Mouse (Mus musculus) neural tube, embryonic 13.5 days (tissue): Measurements from ENCODE around the gene Ust. TPM values are rescaled to one million over a fixed set of nuclear protein-coding genes. Genes with fewer than 3 reads are reported as not detected.

ENCODE experiments used
- ATAC-seq: fragments of 200-750 bp; cut with Nextera tagmentation; 2 replicates; pipeline ENCODE4 v1.8.0; 2017; ENCODE audit warnings: low read depth, mild to moderate bottlenecking, moderate TSS enrichment, moderate library complexity
- H3K27ac ChIP-seq: fragments of 300-500 bp; sonication (generic); replicated peaks from 2 replicates; pipeline ENCODE4 v1.5.1; 2015; ENCODE audit warnings: moderate library complexity, mild to moderate bottlenecking, inconsistent platforms
- H3K27me3 ChIP-seq: fragments of 300-500 bp; sonication (generic); 2 replicates; pipeline ENCODE4 v1.6.1; 2015; ENCODE audit warnings: mild to moderate bottlenecking, inconsistent platforms
- H3K36me3 ChIP-seq: fragments of 300-500 bp; sonication (generic); 2 replicates; pipeline ENCODE4 v1.6.1; 2015; ENCODE audit warnings: mild to moderate bottlenecking, inconsistent platforms
- H3K4me1 ChIP-seq: fragments of 300-500 bp; sonication (generic); replicated peaks from 2 replicates; pipeline ENCODE4 v1.6.1; 2015; ENCODE audit warnings: inconsistent platforms
- H3K4me2 ChIP-seq: fragments of 300-500 bp; sonication (generic); 2 replicates; pipeline ENCODE4 v1.6.1; 2015; ENCODE audit warnings: inconsistent platforms, mild to moderate bottlenecking, moderate library complexity
- H3K4me3 ChIP-seq: fragments of 300-500 bp; sonication (generic); 2 replicates; pipeline ENCODE4 v1.5.1; 2015; ENCODE audit warnings: mild to moderate bottlenecking, inconsistent platforms
- H3K9ac ChIP-seq: fragments of 300-500 bp; sonication (generic); 2 replicates; pipeline ENCODE4 v1.6.1; 2015; ENCODE audit warnings: moderate library complexity, mild to moderate bottlenecking, inconsistent platforms
- H3K9me3 ChIP-seq: fragments of 300-500 bp; sonication (generic); 2 replicates; pipeline ENCODE4 v1.6.1; 2016; ENCODE audit warnings: inconsistent platforms
- WGBS: fragments of 180-500 bp; shearing (Covaris S2); methylation state at CpG from one replicate; pipeline ENCODE4 v1.1.7; 2015; 5-methylcytosine and 5-hydroxymethylcytosine counted together
- polyA plus RNA-seq: library from polyadenylated mRNA; unstranded; fragments of >200 nt; fragmentation: Nextera tagmentation; extraction: Ambion mirVana; gene quantifications from 2 replicates; pipeline ENCODE4 v1.2.1, GENCODE M21; 2015

Ust gene
- polyA plus RNA-seq, 1 experiment from 2014 or later: 7.1 TPM

- H3K27me3 ChIP-seq: no peaks in the 10 kb centered on the region
- H3K4me3 ChIP-seq: no peak overlapping the region
- peaks cover 20% of the 10 kb centered on the region; the same call in 1 of the 2 replicates for H3K4me1 ChIP-seq
- ATAC-seq: no peak
- WGBS: 33% methylated on average over 7 of the region's 7 CpGs
- H3K27ac ChIP-seq: no peak overlapping the region
- H3K4me2 ChIP-seq: no peak overlapping the region
- H3K36me3 ChIP-seq: no peaks in the 10 kb centered on the region
- H3K9me3 ChIP-seq: no peaks in the 10 kb centered on the region
- no peak overlapping the region for H3K9ac ChIP-seq
These were observed 335.5 kb downstream of the Ust start for GRCm38 (mm10) chr10:8183171-8183570.

GRCm38 (mm10) chr10:8181596-8182185, 336.9 kb downstream of the Ust start:
- no peak overlapping the region for H3K27ac ChIP-seq
- no peaks in the 10 kb centered on the region for H3K9me3 ChIP-seq
- WGBS: 69% methylated on average over 4 of the region's 4 CpGs
- no peaks in the 10 kb centered on the region for H3K27me3 ChIP-seq
- no peaks in the 10 kb centered on the region for H3K36me3 ChIP-seq
- no peak overlapping the region for H3K4me3 ChIP-seq
- no peak overlapping the region for H3K9ac ChIP-seq
- H3K4me2 ChIP-seq: no peak overlapping the region
- H3K4me1 ChIP-seq: peaks cover 30% of the 10 kb centered on the region
- no peak for ATAC-seq

DNA sequence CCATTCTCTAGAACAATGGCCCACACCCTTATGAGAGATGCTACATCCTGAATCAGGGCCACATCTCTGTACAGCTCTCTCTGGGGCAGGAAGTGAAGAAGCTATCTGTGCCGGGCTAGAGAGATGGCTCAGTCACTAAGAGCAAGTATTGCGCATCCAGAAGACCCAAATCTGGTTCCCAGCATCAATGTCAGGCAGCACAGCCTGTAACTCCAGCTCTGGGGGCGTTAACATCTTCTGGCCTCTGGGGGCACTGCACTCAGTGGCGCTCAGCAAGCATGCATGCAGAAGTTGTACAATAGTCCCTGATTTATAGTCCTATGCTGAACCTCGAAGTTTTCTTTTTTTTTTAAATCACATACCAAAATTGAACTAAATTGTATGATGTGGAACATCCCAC, 341.0 kb downstream of the Ust start:
- Histone ChIP-seq H3K4me3 (no peak overlapping the region), H3K36me3 (no peaks in the 10 kb centered on the region), H3K4me1 (peaks cover 53% of the 10 kb centered on the region), H3K27me3 (no peaks in the 10 kb centered on the region), H3K9ac (no peak overlapping the region), H3K4me2 (no peak overlapping the region), H3K27ac (no peak overlapping the region), H3K9me3 (no peaks in the 10 kb centered on the region)
- no peak for ATAC-seq
- WGBS: 69% methylated on average over 5 of the region's 5 CpGs

GRCm38 (mm10) chr10:8176351-8177053, 342.1 kb downstream of the Ust start:
- WGBS: 38% methylated on average over 13 of the region's 13 CpGs
- Histone ChIP-seq H3K9ac (no peak overlapping the region), H3K36me3 (no peaks in the 10 kb centered on the region), H3K27ac (peak overlapping the region; percentile 52), H3K4me2 (no peak overlapping the region), H3K27me3 (no peaks in the 10 kb centered on the region), H3K4me3 (no peak overlapping the region), H3K4me1 (peaks cover 46% of the 10 kb centered on the region), H3K9me3 (0 out of 2 replicates have a peak, but pooled peaks cover under 1% of the 10 kb centered on the region)
- peak; percentile 24; the same call in 1 of the 2 replicates for ATAC-seq

DNA sequence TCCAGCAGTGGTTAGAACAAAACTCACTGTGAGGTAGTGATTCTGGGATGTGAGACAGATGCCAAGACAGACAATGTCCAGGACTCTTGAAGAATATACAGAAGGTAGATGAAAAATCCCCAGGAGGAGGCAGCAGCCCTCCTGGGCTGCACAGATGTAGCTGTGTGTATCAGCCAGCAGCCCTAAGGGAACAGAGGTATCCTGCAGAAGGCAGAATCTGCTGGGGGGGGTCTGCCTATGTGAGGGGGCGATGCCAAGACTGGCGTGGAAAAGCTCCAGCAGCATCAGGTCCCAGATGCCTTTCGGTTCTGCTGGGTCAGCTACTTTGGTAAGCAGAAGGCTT, 342.6 kb downstream of the Ust start:
- H3K27me3 ChIP-seq: no peaks in the 10 kb centered on the region
- H3K4me3 ChIP-seq: no peak overlapping the region
- H3K27ac ChIP-seq: peak overlapping the region; percentile 52; the same call in 1 of the 2 replicates
- ATAC-seq: peak; percentile 34; the same call in 1 of the 2 replicates
- no peaks in the 10 kb centered on the region for H3K36me3 ChIP-seq
- H3K9me3 ChIP-seq: 0 out of 2 replicates have a peak, but pooled peaks cover 5% of the 10 kb centered on the region
- whole genome bisulfite sequencing: 57% methylated on average over 3 of the region's 3 CpGs
- H3K9ac ChIP-seq: no peak overlapping the region
- no peak overlapping the region for H3K4me2 ChIP-seq
- H3K4me1 ChIP-seq: peaks cover 45% of the 10 kb centered on the region

GRCm38 (mm10) chr10:8174697-8175096, 343.9 kb downstream of the Ust start:
- H3K4me1 ChIP-seq: peaks cover 45% of the 10 kb centered on the region
- H3K4me3 ChIP-seq: no peak overlapping the region
- H3K36me3 ChIP-seq: no peaks in the 10 kb centered on the region
- H3K27me3 ChIP-seq: no peaks in the 10 kb centered on the region
- ATAC-seq: peak; percentile 33; the same call in 1 of the 2 replicates
- H3K9me3 ChIP-seq: peaks cover 14% of the 10 kb centered on the region; the same call in 1 of the 2 replicates
- H3K4me2 ChIP-seq: no peak overlapping the region
- H3K27ac ChIP-seq: no peak overlapping the region
- H3K9ac ChIP-seq: no peak overlapping the region
- 85% methylated on average over 2 of the region's 2 CpGs for WGBS

GRCm38 (mm10) chr10:8174230-8174629, 344.4 kb downstream of the Ust start:
- Histone ChIP-seq H3K4me2 (no peak overlapping the region), H3K36me3 (no peaks in the 10 kb centered on the region), H3K4me3 (no peak overlapping the region), H3K27ac (no peak overlapping the region), H3K4me1 (peaks cover 45% of the 10 kb centered on the region), H3K9me3 (peaks cover 19% of the 10 kb centered on the region), H3K9ac (no peak overlapping the region), H3K27me3 (no peaks in the 10 kb centered on the region)
- WGBS: 36% methylated on average over 7 of the region's 7 CpGs
- peak; percentile 76 for ATAC-seq

DNA sequence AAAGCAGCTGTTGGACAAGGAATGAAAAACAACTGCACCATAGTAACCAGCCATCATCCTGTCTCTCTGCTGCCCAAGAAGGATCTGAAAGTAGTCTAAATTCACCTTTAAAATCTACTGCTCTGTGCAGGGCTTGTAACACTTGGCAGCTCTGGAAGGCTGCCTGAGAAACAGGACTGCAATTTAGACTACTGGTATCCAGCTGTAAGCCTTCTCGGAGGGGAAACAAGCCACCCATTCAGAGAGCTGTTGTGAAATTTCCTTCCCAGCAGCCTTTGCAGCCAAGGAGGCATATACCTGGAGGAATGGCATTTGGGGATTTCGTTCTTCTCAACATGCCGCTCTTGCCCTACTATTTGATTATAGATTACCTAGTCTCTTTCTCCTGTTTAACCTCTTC, 345.6 kb downstream of the Ust start:
- no peak overlapping the region for H3K4me3 ChIP-seq
- no peak for ATAC-seq
- H3K9ac ChIP-seq: no peak overlapping the region
- no peak overlapping the region for H3K4me2 ChIP-seq
- H3K36me3 ChIP-seq: no peaks in the 10 kb centered on the region
- H3K27me3 ChIP-seq: no peaks in the 10 kb centered on the region
- 82% methylated on average over 3 of the region's 3 CpGs for WGBS
- H3K27ac ChIP-seq: no peak overlapping the region
- H3K4me1 ChIP-seq: peaks cover 45% of the 10 kb centered on the region
- peaks cover 31% of the 10 kb centered on the region for H3K9me3 ChIP-seq

GRCm38 (mm10) chr10:8171556-8171955, 347.1 kb downstream of the Ust start:
- Histone ChIP-seq H3K36me3 (no peaks in the 10 kb centered on the region), H3K4me1 (peaks cover 34% of the 10 kb centered on the region), H3K4me2 (no peak overlapping the region), H3K9me3 (peaks cover 42% of the 10 kb centered on the region), H3K27ac (no peak overlapping the region), H3K4me3 (no peak overlapping the region), H3K9ac (no peak overlapping the region), H3K27me3 (no peaks in the 10 kb centered on the region)
- no peak for ATAC-seq
- WGBS: 92% methylated on average over 11 of the region's 11 CpGs
